Mouse (Mus musculus) thymus, adult 2 months (tissue): ENCODE results near the gene Cdca8. TPM values are rescaled to one million over a fixed set of nuclear protein-coding genes. Genes with fewer than 3 reads are reported as not detected.
A peak's percentile ranks its signal among the peaks of the same experiment; 100 is the strongest.

ENCODE experiments used
- DNase-seq: peaks from one replicate; pipeline ENCODE4 v3.0.0; 2021
- H3K27ac ChIP-seq: fragments of 200-500 bp; 2 replicates; pipeline ENCODE4 v1.5.1; 2012; ENCODE audit warnings: low read length, control low read depth; ENCODE audit not compliant: control insufficient read depth, insufficient read depth
- H3K27me3 ChIP-seq: fragments of 200-500 bp; 2 replicates; pipeline ENCODE4 v1.6.1; 2012; ENCODE audit warnings: mild to moderate bottlenecking, low read length, moderate library complexity, mixed read lengths; ENCODE audit not compliant: control insufficient read depth, insufficient read depth
- H3K36me3 ChIP-seq: fragments of 200-500 bp; 2 replicates; pipeline ENCODE4 v1.6.1; 2012; ENCODE audit warnings: mild to moderate bottlenecking, low read length, moderate library complexity; ENCODE audit not compliant: control insufficient read depth, insufficient read depth
- H3K4me1 ChIP-seq: fragments of 200-500 bp; replicated peaks from 2 replicates; pipeline ENCODE4 v1.6.1; 2012; ENCODE audit warnings: low read length; ENCODE audit not compliant: control insufficient read depth, insufficient read depth
- H3K4me3 ChIP-seq: fragments of 200-500 bp; 2 replicates; pipeline ENCODE4 v1.5.1; 2012; ENCODE audit warnings: mild to moderate bottlenecking, low read length, control low read depth, moderate library complexity; ENCODE audit not compliant: control insufficient read depth, insufficient read depth
- CTCF ChIP-seq: fragments of 200-500 bp; IDR thresholded peaks from 2 replicates; pipeline ENCODE4 v1.5.1; 2012; ENCODE audit warnings: mild to moderate bottlenecking, control low read depth, low read length, moderate library complexity, borderline replicate concordance; ENCODE audit not compliant: control insufficient read depth, poor library complexity, insufficient read depth; ENCODE audit errors: extremely low read depth
- POLR2A ChIP-seq: fragments of 200-500 bp; IDR thresholded peaks from 2 replicates; pipeline ENCODE4 v1.6.1; 2012; ENCODE audit warnings: mild to moderate bottlenecking, low read length, control low read depth, moderate library complexity; ENCODE audit not compliant: control insufficient read depth, poor library complexity, insufficient read depth; ENCODE audit errors: extremely low read depth
- WGBS: fragments of 180-500 bp; shearing (Covaris S2); methylation state at CpG from one replicate; pipeline ENCODE4 v1.1.7; 2018; 5-methylcytosine and 5-hydroxymethylcytosine counted together
- polyA plus RNA-seq: library from polyadenylated mRNA; depleted of rRNA; stranded (reverse); fragments of >200 nt; gene quantifications from 2 replicates; pipeline ENCODE4 v1.2.3, GENCODE M21; 2012

The Cdca8 gene
- polyA plus RNA-seq, 1 experiment, result 79.4 TPM

DNA sequence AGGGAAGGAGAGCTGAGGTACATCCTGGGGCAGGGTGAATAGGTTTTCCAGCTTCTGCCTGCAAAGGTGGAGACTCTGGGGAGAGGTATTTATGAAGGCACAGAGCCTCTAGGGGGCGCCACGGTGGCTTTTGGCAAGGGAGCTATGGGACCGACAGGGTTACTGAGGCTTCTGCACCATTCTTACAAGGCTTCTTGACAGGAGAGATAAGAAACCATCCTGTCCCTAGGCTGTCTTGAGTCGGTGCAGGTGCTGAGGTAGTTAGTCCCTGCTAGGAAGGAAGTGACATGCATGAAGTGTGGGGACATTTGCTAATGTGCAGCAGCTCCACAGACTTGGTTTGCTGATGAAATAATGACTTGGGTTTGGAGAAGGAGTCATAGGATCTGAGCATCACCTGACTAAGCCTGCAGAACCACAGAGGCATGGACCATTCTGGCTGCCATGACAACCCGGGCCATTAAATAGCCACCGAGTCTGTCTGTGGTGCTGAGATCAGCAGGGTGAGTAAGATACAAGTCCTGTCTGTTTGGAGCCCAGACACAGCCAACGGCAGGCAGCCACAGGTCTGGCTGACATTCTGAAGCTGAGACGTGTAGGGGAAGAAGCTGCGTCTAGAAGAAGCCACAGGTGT, 44.9 kb upstream of the Cdca8 start:
- TF ChIP-seq CTCF (no peak), POLR2A (no peak)
- no peaks in the 10 kb centered on the region for H3K36me3 ChIP-seq
- H3K4me3 ChIP-seq, result no peak overlapping the region
- no peak overlapping the region for H3K27ac ChIP-seq
- peak; percentile 27 for DNase-seq
- WGBS, result 8% methylated on average over 9 of the region's 9 CpGs
- peaks cover 13% of the 10 kb centered on the region for H3K27me3 ChIP-seq
- H3K4me1 ChIP-seq, result no peaks in the 10 kb centered on the region

DNA sequence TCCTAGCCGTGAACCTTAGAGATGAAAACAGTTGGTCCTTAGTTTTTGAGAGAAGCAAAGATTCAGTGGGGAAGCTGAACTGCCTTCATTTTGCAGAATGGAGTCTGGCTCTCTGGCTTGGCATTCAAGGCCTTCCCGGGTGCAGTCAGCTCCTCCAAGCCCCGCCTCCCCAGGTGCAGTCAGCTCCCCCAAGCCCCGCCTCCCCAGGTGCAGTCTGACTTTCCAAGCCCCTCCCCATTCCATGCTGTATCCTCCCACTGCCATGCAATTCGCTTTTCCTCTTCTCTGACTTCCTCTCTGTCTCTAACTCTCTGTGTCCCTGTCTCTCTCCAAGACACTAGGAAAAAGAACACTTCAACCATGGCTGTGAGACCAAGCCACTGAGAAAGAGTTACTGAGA, 39.1 kb upstream of the Cdca8 start:
- Histone ChIP-seq H3K4me3 (no peak overlapping the region), H3K27ac (no peak overlapping the region), H3K36me3 (no peaks in the 10 kb centered on the region), H3K4me1 (no peaks in the 10 kb centered on the region), H3K27me3 (no peaks in the 10 kb centered on the region)
- no peak for DNase-seq
- no peak for TF ChIP-seq POLR2A
- no peak for TF ChIP-seq CTCF
- WGBS, result 51% methylated on average over 5 of the region's 5 CpGs

DNA sequence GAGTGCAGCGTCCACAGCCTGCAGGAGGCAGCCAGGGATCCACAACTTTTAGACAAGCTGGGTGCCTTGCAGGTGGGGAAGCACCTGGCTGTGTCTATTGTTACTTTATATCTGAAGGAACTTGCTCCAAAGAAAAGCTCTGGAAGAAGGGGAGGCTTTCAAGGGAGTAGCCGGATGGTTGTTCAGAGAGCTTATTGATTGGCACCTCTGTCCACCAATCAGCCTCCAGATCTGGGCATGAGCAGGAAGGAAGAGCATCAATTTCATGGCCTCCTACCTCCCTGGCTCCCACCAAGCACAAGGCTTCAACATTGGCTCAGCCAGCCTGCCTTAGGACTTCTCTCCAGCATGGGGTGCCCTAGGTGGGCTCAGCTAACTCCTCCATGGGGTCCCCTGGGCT, 34.2 kb upstream of the Cdca8 start:
- Histone ChIP-seq H3K4me1 (no peaks in the 10 kb centered on the region), H3K27ac (no peak overlapping the region), H3K4me3 (no peak overlapping the region), H3K36me3 (no peaks in the 10 kb centered on the region), H3K27me3 (no peaks in the 10 kb centered on the region)
- 95% methylated on average over 2 of the region's 2 CpGs for WGBS
- DNase-seq, result no peak
- TF ChIP-seq POLR2A, result no peak
- no peak for TF ChIP-seq CTCF

DNA sequence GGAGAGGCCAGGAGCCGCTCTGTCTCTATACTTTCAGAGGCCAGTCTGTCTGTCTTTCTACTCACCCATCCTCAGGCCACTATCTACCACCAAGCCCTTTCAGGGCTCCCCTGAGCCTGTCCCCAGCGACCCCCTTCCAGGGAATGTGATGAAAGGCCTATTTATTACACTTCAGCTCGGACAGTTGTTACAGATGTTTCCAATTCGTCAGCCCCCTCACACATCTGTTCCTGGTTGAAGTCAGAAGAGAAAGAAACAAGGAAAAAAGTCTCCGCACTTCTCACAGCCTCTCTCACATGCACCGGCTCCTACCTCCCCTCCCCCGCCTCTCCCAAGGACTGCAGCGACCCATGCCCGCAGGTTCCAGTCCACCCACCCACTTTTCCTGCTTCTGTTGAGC, 33.2 kb upstream of the Cdca8 start:
- Histone ChIP-seq H3K4me1 (no peaks in the 10 kb centered on the region), H3K4me3 (no peak overlapping the region), H3K27me3 (no peaks in the 10 kb centered on the region), H3K27ac (no peak overlapping the region), H3K36me3 (no peaks in the 10 kb centered on the region)
- TF ChIP-seq POLR2A, result no peak
- WGBS, result 87% methylated on average over 9 of the region's 9 CpGs
- DNase-seq, result no peak

DNA sequence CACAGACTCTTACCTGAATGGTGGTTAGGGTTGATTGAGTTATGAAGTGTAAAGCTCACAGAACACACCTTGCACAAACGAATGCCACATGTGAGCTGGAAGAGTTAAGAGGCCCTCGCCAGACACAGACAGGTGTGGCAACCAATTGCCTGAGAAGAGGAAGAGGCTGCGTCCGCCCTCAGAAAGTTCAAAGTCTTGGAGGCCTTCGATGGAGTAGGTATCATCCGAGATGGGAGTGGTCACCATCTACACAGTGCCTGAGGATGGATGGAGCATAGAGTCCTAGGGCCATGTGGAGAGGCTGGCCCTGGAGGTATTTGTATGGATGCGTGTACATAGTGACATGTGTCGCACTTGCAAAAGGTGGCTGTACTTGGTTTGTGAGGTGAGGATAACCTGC, 32.0 kb upstream of the Cdca8 start:
- Histone ChIP-seq H3K36me3 (no peaks in the 10 kb centered on the region), H3K4me1 (no peaks in the 10 kb centered on the region), H3K27me3 (no peaks in the 10 kb centered on the region), H3K4me3 (no peak overlapping the region), H3K27ac (no peak overlapping the region)
- whole genome bisulfite sequencing, result 79% methylated on average over 8 of the region's 8 CpGs
- TF ChIP-seq POLR2A (no peak), CTCF (no peak)
- no peak for DNase-seq

DNA sequence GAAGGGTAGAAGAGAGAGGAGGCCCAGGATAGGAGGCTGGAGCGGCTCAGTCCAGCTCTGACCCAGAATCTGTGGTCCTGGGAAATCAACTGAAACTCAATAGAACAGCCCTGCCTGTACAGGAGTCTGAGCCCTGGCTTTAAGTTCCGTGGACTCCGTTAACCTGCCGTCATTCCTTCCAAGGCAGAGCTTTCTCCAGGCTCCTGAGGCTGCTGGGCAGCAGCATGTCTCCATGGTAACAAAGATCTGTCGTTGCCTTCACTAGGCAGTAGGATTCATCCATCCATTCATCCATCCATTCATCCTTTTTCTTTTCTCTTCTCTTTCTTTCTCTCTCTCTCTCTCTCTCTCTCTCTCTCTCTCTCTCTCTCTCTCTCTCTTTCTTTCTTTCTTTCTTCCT, 31.6 kb upstream of the Cdca8 start:
- no peaks in the 10 kb centered on the region for H3K4me1 ChIP-seq
- H3K27ac ChIP-seq, result no peak overlapping the region
- DNase-seq, result no peak
- no peaks in the 10 kb centered on the region for H3K36me3 ChIP-seq
- no peak overlapping the region for H3K4me3 ChIP-seq
- WGBS, result 84% methylated on average over 5 of the region's 5 CpGs
- H3K27me3 ChIP-seq, result no peaks in the 10 kb centered on the region
- TF ChIP-seq POLR2A, result no peak
- no peak for TF ChIP-seq CTCF

DNA sequence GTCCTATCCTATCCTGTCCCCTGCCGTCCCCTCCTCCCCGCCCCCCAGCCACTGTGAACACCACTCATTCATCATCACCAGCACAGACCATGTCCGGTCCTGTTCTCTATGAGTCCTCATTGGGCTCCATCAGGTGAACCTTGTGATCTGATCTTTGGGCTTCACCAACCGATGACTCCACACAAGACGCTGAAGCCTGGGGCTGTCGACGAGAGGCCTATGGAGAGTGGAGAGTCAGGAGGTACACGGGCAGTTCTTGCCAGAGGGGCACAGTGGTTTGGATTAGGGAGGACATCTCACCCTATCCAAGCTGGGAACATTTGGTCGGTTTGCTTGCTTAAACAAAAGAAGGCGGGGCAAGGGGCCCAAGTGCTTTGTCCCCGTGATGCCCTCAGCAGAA, 31.1 kb upstream of the Cdca8 start:
- TF ChIP-seq CTCF, result no peak
- TF ChIP-seq POLR2A, result no peak
- Histone ChIP-seq H3K4me1 (no peaks in the 10 kb centered on the region), H3K36me3 (no peaks in the 10 kb centered on the region), H3K27ac (no peak overlapping the region), H3K27me3 (no peaks in the 10 kb centered on the region), H3K4me3 (no peak overlapping the region)
- no peak for DNase-seq
- 94% methylated on average over 11 of the region's 11 CpGs for WGBS
